Mouse (Mus musculus) kidney, postnatal 0 days (tissue): ENCODE results near the gene 2310061N02Rik. TPM values are rescaled to one million over a fixed set of nuclear protein-coding genes. Genes with fewer than 3 reads are reported as not detected.
A peak's percentile ranks its signal among the peaks of the same experiment; 100 is the strongest.

Experiments used
- ATAC-seq: fragments of 200-750 bp; cut with Nextera tagmentation; replicated peaks from 2 replicates; pipeline ENCODE4 v1.8.0; 2017; ENCODE audit warnings: low read depth, moderate number of reproducible peaks, moderate TSS enrichment, moderate library complexity; ENCODE audit not compliant: low FRiP score
- DNase-seq: peaks from one replicate; pipeline ENCODE4 v3.0.0-alpha.2; 2016; ENCODE audit warnings: low spot score
- H3K27ac ChIP-seq: fragments of 300-500 bp; sonication (generic); 2 replicates; pipeline ENCODE4 v1.5.1; 2014; ENCODE audit warnings: mild to moderate bottlenecking
- H3K27me3 ChIP-seq: fragments of 300-500 bp; sonication (generic); 2 replicates; pipeline ENCODE4 v1.6.1; 2014; ENCODE audit warnings: low read length, mixed read lengths; ENCODE audit not compliant: insufficient read depth
- H3K36me3 ChIP-seq: fragments of 300-500 bp; sonication (generic); 2 replicates; pipeline ENCODE4 v1.6.1; 2014; ENCODE audit warnings: low read length, mixed read lengths; ENCODE audit not compliant: insufficient read depth
- H3K4me1 ChIP-seq: fragments of 300-500 bp; sonication (generic); replicated peaks from 2 replicates; pipeline ENCODE4 v1.6.1; 2014; ENCODE audit warnings: antibody characterized with exemption, low read length, mixed read lengths; ENCODE audit not compliant: insufficient read depth
- H3K4me2 ChIP-seq: fragments of 300-500 bp; sonication (generic); 2 replicates; pipeline ENCODE4 v1.6.1; 2014; ENCODE audit warnings: mild to moderate bottlenecking, low read length, moderate library complexity, mixed read lengths
- H3K4me3 ChIP-seq: fragments of 300-500 bp; sonication (generic); replicated peaks from 2 replicates; pipeline ENCODE4 v1.5.1; 2014; ENCODE audit warnings: low read depth, low read length
- H3K9ac ChIP-seq: fragments of 300-500 bp; sonication (generic); 2 replicates; pipeline ENCODE4 v1.6.1; 2014; ENCODE audit warnings: low read depth, low read length
- H3K9me3 ChIP-seq: fragments of 300-500 bp; sonication (generic); replicated peaks from 2 replicates; pipeline ENCODE4 v1.6.1; 2016; ENCODE audit warnings: low read length, inconsistent platforms, mixed read lengths
- CTCF ChIP-seq: IDR thresholded peaks from 2 replicates; pipeline ENCODE4 v1.5.1; 2016; ENCODE audit warnings: antibody characterized with exemption, low read depth, mild to moderate bottlenecking, moderate library complexity
- WGBS: fragments of 180-500 bp; shearing (Covaris S2); extraction: QIAGEN DNeasy Blood & Tissue Kit; methylation state at CpG from one replicate; pipeline ENCODE4 v1.1.7; 2014; 5-methylcytosine and 5-hydroxymethylcytosine counted together
- polyA plus RNA-seq: library from polyadenylated mRNA; unstranded; fragments of >200 nt; fragmentation: Nextera tagmentation; extraction: Ambion mirVana; gene quantifications from 2 replicates; pipeline ENCODE4 v1.2.1, GENCODE M21; 2015

Gene 2310061N02Rik
- polyA plus RNA-seq, 1 experiment from 2014 or later, result not detected

DNA sequence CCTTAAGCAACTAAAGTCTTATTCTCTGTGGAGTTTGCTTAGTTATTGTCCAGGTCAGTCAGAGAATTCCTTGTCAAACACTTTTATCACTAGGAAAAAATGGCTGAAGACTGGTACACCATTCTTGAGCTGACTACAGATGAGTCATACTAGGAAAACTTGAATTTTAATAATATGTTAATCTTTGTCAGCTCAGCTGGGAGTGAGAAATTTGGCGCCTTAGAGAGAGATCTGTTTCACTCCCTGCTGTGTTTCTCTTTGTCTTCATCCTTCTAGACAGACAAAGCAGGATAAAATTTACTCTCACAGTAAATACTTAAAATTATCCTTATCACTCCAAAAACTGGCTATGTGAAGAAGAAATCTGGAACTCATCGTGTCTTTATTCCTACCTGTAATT is 26.5 kb downstream of the 2310061N02Rik start:
- H3K27me3 ChIP-seq, result no peaks in the 10 kb centered on the region
- ATAC-seq, result no peak

GRCm38 (mm10) chr16:88679099-88679498 is 28.7 kb downstream of the 2310061N02Rik start:
- Histone ChIP-seq H3K27me3 (no peaks in the 10 kb centered on the region), H3K9me3 (no peaks in the 10 kb centered on the region), H3K9ac (no peak overlapping the region), H3K4me2 (no peak overlapping the region), H3K4me1 (no peaks in the 10 kb centered on the region), H3K27ac (no peak overlapping the region), H3K36me3 (no peaks in the 10 kb centered on the region), H3K4me3 (no peak overlapping the region)
- DNase-seq, result no peak
- WGBS, result 64% methylated on average over 6 of the region's 6 CpGs
- no peak for TF ChIP-seq CTCF
- ATAC-seq, result no peak

More for the DNA sequence above, 26.5 kb downstream of the 2310061N02Rik start:
- no peaks in the 10 kb centered on the region for H3K36me3 ChIP-seq
- H3K4me1 ChIP-seq, result no peaks in the 10 kb centered on the region
- no peaks in the 10 kb centered on the region for H3K9me3 ChIP-seq
- no peak for TF ChIP-seq CTCF
- H3K4me2 ChIP-seq, result no peak overlapping the region
- H3K9ac ChIP-seq, result no peak overlapping the region
- no peak for DNase-seq
- 74% methylated on average over 2 of the region's 2 CpGs for WGBS
- no peak overlapping the region for H3K27ac ChIP-seq
- H3K4me3 ChIP-seq, result no peak overlapping the region

DNA sequence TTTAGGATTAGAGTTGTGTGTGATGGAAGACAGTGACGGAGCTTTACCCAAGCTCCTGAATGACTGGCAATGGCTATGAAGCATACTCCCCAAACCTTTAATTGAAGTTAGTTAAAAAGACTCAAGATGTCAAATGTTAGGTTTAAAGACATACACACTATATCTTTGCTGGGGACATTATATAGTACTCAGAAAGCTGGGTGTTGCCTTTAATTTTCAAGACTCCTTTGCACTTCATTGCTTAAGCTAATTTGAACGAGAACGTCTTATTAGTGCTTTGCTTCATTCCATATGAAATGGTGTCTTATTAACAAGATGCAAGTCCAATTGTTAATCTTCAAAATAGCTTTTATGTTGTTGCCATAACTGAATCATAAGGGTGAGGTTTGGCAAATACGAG is 36.2 kb downstream of the 2310061N02Rik start, which contains the start of gene Krtap27-1:
Gene Krtap27-1, minus strand, starts transcription at position 101 of the 400 bp plus-strand sequence.
- Histone ChIP-seq H3K4me2 (no peak within 1 kb of the TSS), H3K27me3 (no peaks in the 10 kb centered on the region), H3K4me3 (no peak within 1 kb of the TSS), H3K36me3 (no peaks in the 10 kb centered on the region), H3K9ac (no peak within 1 kb of the TSS), H3K9me3 (no peaks in the 10 kb centered on the region), H3K4me1 (no peaks in the 10 kb centered on the region), H3K27ac (no peak within 1 kb of the TSS)
- DNase-seq, result no peak
- 93% methylated on average over 4 of the region's 4 CpGs for WGBS
- no peak for ATAC-seq
- TF ChIP-seq CTCF, result no peak

GRCm38 (mm10) chr16:88657426-88657825 is 50.3 kb downstream of the 2310061N02Rik start:
- TF ChIP-seq CTCF, result peak; percentile 81
- Histone ChIP-seq H3K4me1 (no peaks in the 10 kb centered on the region), H3K27ac (no peak overlapping the region), H3K4me3 (no peak overlapping the region), H3K27me3 (no peaks in the 10 kb centered on the region), H3K9me3 (no peaks in the 10 kb centered on the region), H3K9ac (no peak overlapping the region), H3K4me2 (no peak overlapping the region), H3K36me3 (no peaks in the 10 kb centered on the region)
- peak; percentile 46; the same call in 1 of the 2 replicates for ATAC-seq
- 60% methylated on average over 1 of the region's 1 CpGs for WGBS
- peak; percentile 44 for DNase-seq

Other genes starting within 250 kb of the 2310061N02Rik start
- gene Cldn17, start 201.0 kb downstream of the 2310061N02Rik start, polyA plus RNA-seq, result 0.20 TPM in 1 of 2 replicates, not detected in the other
- 210 and 219 TPM in 2 replicates for gene Cldn8, start 144.8 kb downstream of the 2310061N02Rik start, polyA plus RNA-seq
- not detected in 2 replicates for gene Krtap24-1, start 95.7 kb downstream of the 2310061N02Rik start, polyA plus RNA-seq
- gene 2310079G19Rik, start 80.3 kb downstream of the 2310061N02Rik start, polyA plus RNA-seq, result not detected in 2 replicates
- gene Krtap26-1, start 60.2 kb downstream of the 2310061N02Rik start, polyA plus RNA-seq, result not detected in 2 replicates
- not detected in 2 replicates for gene Krtap27-1, start 36.3 kb downstream of the 2310061N02Rik start, polyA plus RNA-seq
- not detected in 2 replicates for gene Krtap13-1, start 20.9 kb upstream of the 2310061N02Rik start, polyA plus RNA-seq
- gene Krtap13, start 43.7 kb upstream of the 2310061N02Rik start, polyA plus RNA-seq, result not detected in 2 replicates
- gene 2310034C09Rik, start 50.9 kb upstream of the 2310061N02Rik start, polyA plus RNA-seq, result not detected in 2 replicates
- gene 2310057N15Rik, start 66.2 kb upstream of the 2310061N02Rik start, polyA plus RNA-seq, result not detected in 2 replicates
- not detected in 2 replicates for gene Gm5965, start 69.9 kb upstream of the 2310061N02Rik start, polyA plus RNA-seq
- not detected in 2 replicates for gene Gm20741, start 104.3 kb upstream of the 2310061N02Rik start, polyA plus RNA-seq
- not detected in 2 replicates for gene Krtap15, start 112.3 kb upstream of the 2310061N02Rik start, polyA plus RNA-seq
- gene Krtap14, start 118.2 kb upstream of the 2310061N02Rik start, polyA plus RNA-seq, result not detected in 2 replicates
- not detected in 2 replicates for gene Krtap19-1, start 161.4 kb upstream of the 2310061N02Rik start, polyA plus RNA-seq
- not detected in 2 replicates for gene Krtap19-2, start 166.3 kb upstream of the 2310061N02Rik start, polyA plus RNA-seq
- not detected in 2 replicates for gene Krtap19-3, start 170.1 kb upstream of the 2310061N02Rik start, polyA plus RNA-seq
- not detected in 2 replicates for gene Krtap19-4, start 177.1 kb upstream of the 2310061N02Rik start, polyA plus RNA-seq
- not detected in 2 replicates for gene Krtap19-5, start 188.5 kb upstream of the 2310061N02Rik start, polyA plus RNA-seq
- gene Krtap19-9b, start 224.3 kb upstream of the 2310061N02Rik start, polyA plus RNA-seq, result not detected in 2 replicates